Mouse (Mus musculus) hindbrain, postnatal 0 days (tissue): ENCODE data around the gene Adamts3. TPM values are rescaled to one million over a fixed set of nuclear protein-coding genes. Genes with fewer than 3 reads are reported as not detected.

Experiments
- ATAC-seq: fragments of 200-750 bp; cut with Nextera tagmentation; 2 replicates; pipeline ENCODE4 v1.8.0; 2017; ENCODE audit warnings: mild to moderate bottlenecking, moderate TSS enrichment, moderate library complexity
- DNase-seq: peaks from one replicate; pipeline ENCODE4 v3.0.0-alpha.2; 2015; ENCODE audit warnings: low spot score
- H3K27ac ChIP-seq: fragments of 300-500 bp; sonication (generic); 2 replicates; pipeline ENCODE4 v1.5.1; 2014; ENCODE audit warnings: mild to moderate bottlenecking
- H3K27me3 ChIP-seq: fragments of 300-500 bp; sonication (generic); 2 replicates; pipeline ENCODE4 v1.6.1; 2014; ENCODE audit warnings: low read length, mixed read lengths; ENCODE audit not compliant: insufficient read depth
- H3K36me3 ChIP-seq: fragments of 300-500 bp; sonication (generic); 2 replicates; pipeline ENCODE4 v1.6.1; 2014; ENCODE audit warnings: low read length, mixed read lengths; ENCODE audit not compliant: insufficient read depth
- H3K4me1 ChIP-seq: fragments of 300-500 bp; sonication (generic); 2 replicates; pipeline ENCODE4 v1.6.1; 2014; ENCODE audit warnings: antibody characterized with exemption, low read length, mixed read lengths; ENCODE audit not compliant: insufficient read depth
- H3K4me2 ChIP-seq: fragments of 300-500 bp; sonication (generic); 2 replicates; pipeline ENCODE4 v1.6.1; 2014; ENCODE audit warnings: low read depth, mild to moderate bottlenecking, low read length, moderate library complexity, mixed read lengths
- H3K4me3 ChIP-seq: fragments of 300-500 bp; sonication (generic); 2 replicates; pipeline ENCODE4 v1.5.1; 2014; ENCODE audit warnings: low read length
- H3K9ac ChIP-seq: fragments of 300-500 bp; sonication (generic); replicated peaks from 2 replicates; pipeline ENCODE4 v1.6.1; 2014; ENCODE audit warnings: mild to moderate bottlenecking, low read length, moderate library complexity, mixed read lengths
- H3K9me3 ChIP-seq: fragments of 300-500 bp; sonication (generic); 2 replicates; pipeline ENCODE4 v1.6.1; 2016; ENCODE audit warnings: low read length, mixed read lengths
- CTCF ChIP-seq: IDR thresholded peaks from 2 replicates; pipeline ENCODE4 v1.5.1; 2016; ENCODE audit warnings: antibody characterized with exemption, control low read depth, low read depth
- WGBS: fragments of 180-500 bp; shearing (Covaris S2); extraction: QIAGEN DNeasy Blood & Tissue Kit; methylation state at CpG from one replicate; pipeline ENCODE4 v1.1.7; 2014; 5-methylcytosine and 5-hydroxymethylcytosine counted together
- polyA plus RNA-seq: library from polyadenylated mRNA; unstranded; fragments of >200 nt; fragmentation: Nextera tagmentation; extraction: Ambion mirVana; gene quantifications from 2 replicates; pipeline ENCODE4 v1.2.1, GENCODE M21; 2015
- total RNA-seq: library from RNA; depleted of rRNA; stranded (reverse); fragments of >200 nt; gene quantifications from 2 replicates; pipeline ENCODE4 v1.2.3, GENCODE M21; 2014

Adamts3 gene
- total and polyA plus RNA-seq, 2 experiments from 2014 or later = 3.3 to 18.9 TPM

DNA sequence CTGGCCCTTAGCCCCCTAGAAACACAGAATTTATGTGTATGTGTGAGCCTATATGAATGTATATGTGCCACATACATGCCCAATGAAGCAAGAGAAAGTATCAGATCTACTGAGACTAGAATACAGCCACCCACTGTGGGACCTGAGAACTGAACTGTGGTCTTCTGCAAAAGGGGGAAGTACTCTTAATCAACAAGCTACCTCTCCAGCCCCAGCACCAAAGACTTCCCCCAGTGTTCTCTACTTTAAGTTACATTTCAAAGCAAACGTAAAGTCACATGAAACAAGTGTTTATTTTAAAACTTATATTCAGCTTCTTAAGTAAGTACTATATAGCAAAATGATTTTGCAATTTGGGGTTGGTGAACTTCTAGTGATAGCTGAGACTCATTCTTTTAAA is 62.0 kb downstream of the Adamts3 start:
- H3K27me3 ChIP-seq = no peaks in the 10 kb centered on the region
- no peak for TF ChIP-seq CTCF
- no peak for ATAC-seq

GRCm38 (mm10) chr5:89819531-89819930 is 63.6 kb downstream of the Adamts3 start:
- Histone ChIP-seq H3K9me3 (no peaks in the 10 kb centered on the region), H3K9ac (no peak overlapping the region), H3K36me3 (no peaks in the 10 kb centered on the region), H3K4me2 (no peak overlapping the region), H3K27ac (no peak overlapping the region), H3K4me3 (no peak overlapping the region), H3K27me3 (no peaks in the 10 kb centered on the region), H3K4me1 (no peaks in the 10 kb centered on the region)
- peak; percentile 55 for TF ChIP-seq CTCF
- 26% methylated on average over 3 of the region's 3 CpGs for WGBS
- ATAC-seq (no peak), DNase-seq (peak; percentile 68)

More for the DNA sequence above, 62.0 kb downstream of the Adamts3 start:
- Histone ChIP-seq H3K4me2 (no peak overlapping the region), H3K9me3 (no peaks in the 10 kb centered on the region), H3K4me1 (no peaks in the 10 kb centered on the region), H3K27ac (no peak overlapping the region), H3K4me3 (no peak overlapping the region), H3K36me3 (no peaks in the 10 kb centered on the region), H3K9ac (no peak overlapping the region)
- 95% methylated on average over 1 of the region's 1 CpGs for WGBS
- DNase-seq = no peak

GRCm38 (mm10) chr5:89816610-89817009 is 66.5 kb downstream of the Adamts3 start:
- H3K9ac ChIP-seq = no peak overlapping the region
- H3K27me3 ChIP-seq = no peaks in the 10 kb centered on the region
- no peak overlapping the region for H3K4me3 ChIP-seq
- no peak for ATAC-seq
- no peaks in the 10 kb centered on the region for H3K4me1 ChIP-seq
- no peak overlapping the region for H3K27ac ChIP-seq
- no peak for TF ChIP-seq CTCF
- no peaks in the 10 kb centered on the region for H3K9me3 ChIP-seq
- no peak overlapping the region for H3K4me2 ChIP-seq
- WGBS = 87% methylated on average over 6 of the region's 6 CpGs
- DNase-seq = no peak
- no peaks in the 10 kb centered on the region for H3K36me3 ChIP-seq

- no peak for TF ChIP-seq CTCF
- ATAC-seq = no peak
- H3K27ac ChIP-seq = no peak overlapping the region
- H3K4me2 ChIP-seq = no peak overlapping the region
- 70% methylated on average over 3 of the region's 3 CpGs for WGBS
- H3K4me1 ChIP-seq = no peaks in the 10 kb centered on the region
- DNase-seq = no peak
- H3K4me3 ChIP-seq = no peak overlapping the region
- no peaks in the 10 kb centered on the region for H3K27me3 ChIP-seq
- H3K36me3 ChIP-seq = no peaks in the 10 kb centered on the region
- no peak overlapping the region for H3K9ac ChIP-seq
- H3K9me3 ChIP-seq = no peaks in the 10 kb centered on the region
Observed at GRCm38 (mm10) chr5:89814552-89814951, 68.6 kb downstream of the Adamts3 start.

GRCm38 (mm10) chr5:89800181-89800816 is 82.8 kb downstream of the Adamts3 start:
- no peak for DNase-seq
- no peaks in the 10 kb centered on the region for H3K27me3 ChIP-seq
- H3K36me3 ChIP-seq = no peaks in the 10 kb centered on the region
- H3K4me1 ChIP-seq = no peaks in the 10 kb centered on the region
- no peak overlapping the region for H3K27ac ChIP-seq
- no peak for ATAC-seq
- H3K9me3 ChIP-seq = no peaks in the 10 kb centered on the region
- WGBS = 80% methylated on average over 5 of the region's 5 CpGs
- H3K9ac ChIP-seq = no peak overlapping the region
- TF ChIP-seq CTCF = no peak
- no peak overlapping the region for H3K4me3 ChIP-seq
- no peak overlapping the region for H3K4me2 ChIP-seq

DNA sequence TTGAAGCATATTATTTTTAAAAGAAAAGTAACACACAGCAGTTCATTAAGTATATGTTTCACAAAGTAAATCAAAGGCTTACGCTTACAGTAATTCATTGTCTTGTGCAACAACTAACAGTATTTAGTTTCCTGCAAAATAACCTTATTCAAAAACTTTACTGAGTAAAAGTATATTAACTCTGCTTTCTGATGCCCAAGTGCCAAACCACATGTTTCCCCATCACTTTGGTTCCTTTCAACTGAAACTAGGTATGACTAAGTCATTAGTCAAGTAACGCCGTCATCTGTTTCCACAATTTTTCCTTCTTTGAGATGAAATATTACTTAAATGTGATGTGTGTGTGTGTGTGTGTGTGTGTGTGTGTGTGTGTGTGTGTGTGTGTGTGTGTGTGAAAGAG is 89.4 kb downstream of the Adamts3 start:
- DNase-seq = no peak
- Histone ChIP-seq H3K4me2 (no peak overlapping the region), H3K4me3 (no peak overlapping the region), H3K36me3 (no peaks in the 10 kb centered on the region), H3K4me1 (no peaks in the 10 kb centered on the region), H3K9me3 (no peaks in the 10 kb centered on the region), H3K27ac (no peak overlapping the region), H3K9ac (no peak overlapping the region), H3K27me3 (no peaks in the 10 kb centered on the region)
- ATAC-seq = no peak
- WGBS = 92% methylated on average over 3 of the region's 3 CpGs
- TF ChIP-seq CTCF = no peak

DNA sequence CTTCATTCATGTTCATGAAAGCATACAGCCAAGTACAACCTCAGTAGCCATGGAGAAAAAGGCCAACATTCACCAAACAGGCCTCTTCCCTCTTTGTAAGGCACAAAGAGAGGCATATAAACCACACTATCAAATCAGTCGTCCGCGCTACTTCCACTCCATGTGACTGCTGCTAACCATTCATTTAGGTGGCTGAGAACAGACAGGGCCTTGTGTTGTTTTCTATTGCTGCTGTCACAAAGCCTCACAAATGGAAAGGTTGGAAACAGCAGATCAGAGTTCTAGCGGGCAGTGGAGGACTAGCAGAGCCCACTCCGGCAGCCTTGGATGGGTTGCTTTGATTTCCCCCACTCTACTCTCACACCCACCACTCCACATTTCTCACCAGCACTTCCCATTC is 98.5 kb downstream of the Adamts3 start:
- no peak overlapping the region for H3K4me3 ChIP-seq
- ATAC-seq (peak; percentile 63), DNase-seq (no peak)
- H3K36me3 ChIP-seq = no peaks in the 10 kb centered on the region
- WGBS = 62% methylated on average over 5 of the region's 5 CpGs
- no peak overlapping the region; the same call in 1 of the 2 replicates for H3K27ac ChIP-seq
- H3K9me3 ChIP-seq = no peaks in the 10 kb centered on the region
- H3K4me1 ChIP-seq = no peaks in the 10 kb centered on the region
- TF ChIP-seq CTCF = no peak
- H3K27me3 ChIP-seq = no peaks in the 10 kb centered on the region
- H3K9ac ChIP-seq = no peak overlapping the region
- H3K4me2 ChIP-seq = no peak overlapping the region
